Mouse (Mus musculus): ENCODE results near the gene Gas7.

Gas7 gene

GRCm38 (mm10) chr11:67627179-67627578, 171.9 kb downstream of the Gas7 start:
- no peak for DNase-seq (ENCODE audit: low read depth)

DNA sequence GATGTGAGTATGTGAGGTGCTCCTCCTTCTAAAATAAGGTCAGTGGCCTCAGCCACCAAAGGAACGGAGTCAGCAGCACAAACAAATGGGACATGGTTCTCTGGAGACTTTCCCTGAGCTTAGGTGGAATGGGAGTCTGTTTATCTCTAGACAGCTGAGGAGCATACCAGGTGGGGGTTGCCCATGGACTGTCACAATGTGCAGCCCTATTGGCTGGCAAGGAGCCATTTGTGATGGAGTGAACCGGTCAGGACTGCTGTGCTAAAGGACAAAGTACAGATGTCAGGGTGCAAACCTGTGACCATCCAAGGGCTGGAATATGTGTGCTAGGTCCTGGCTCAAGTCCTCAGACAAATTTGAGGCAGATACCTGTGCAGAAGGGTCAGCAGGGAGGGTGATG, 173.3 kb downstream of the Gas7 start:
- no peak for DNase-seq (ENCODE audit: low read depth)

DNA sequence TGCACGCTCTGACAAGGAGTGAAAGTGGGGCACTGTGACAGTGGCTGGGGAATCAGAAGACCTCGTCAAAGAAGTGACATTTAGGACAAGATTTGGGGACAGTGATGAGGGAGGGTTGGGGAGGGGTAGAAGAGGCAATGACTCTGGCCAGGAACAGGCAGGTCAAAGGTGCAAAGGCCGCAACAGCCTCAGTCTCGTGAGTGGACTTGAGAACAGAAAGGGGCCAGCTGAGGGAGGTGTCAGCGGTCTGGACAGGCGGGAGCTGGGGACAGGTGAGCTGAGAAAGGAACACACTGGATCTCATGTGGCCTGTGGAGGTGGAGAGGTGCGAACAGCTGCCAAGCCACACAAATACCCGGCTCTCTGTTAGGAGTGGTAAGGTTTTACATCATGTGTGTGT, 177.7 kb downstream of the Gas7 start:
- no peak for DNase-seq (ENCODE audit: low read depth)

- no peak for DNase-seq (ENCODE audit: low read depth)
Observed at GRCm38 (mm10) chr11:67633620-67634229, 178.5 kb downstream of the Gas7 start.

DNA sequence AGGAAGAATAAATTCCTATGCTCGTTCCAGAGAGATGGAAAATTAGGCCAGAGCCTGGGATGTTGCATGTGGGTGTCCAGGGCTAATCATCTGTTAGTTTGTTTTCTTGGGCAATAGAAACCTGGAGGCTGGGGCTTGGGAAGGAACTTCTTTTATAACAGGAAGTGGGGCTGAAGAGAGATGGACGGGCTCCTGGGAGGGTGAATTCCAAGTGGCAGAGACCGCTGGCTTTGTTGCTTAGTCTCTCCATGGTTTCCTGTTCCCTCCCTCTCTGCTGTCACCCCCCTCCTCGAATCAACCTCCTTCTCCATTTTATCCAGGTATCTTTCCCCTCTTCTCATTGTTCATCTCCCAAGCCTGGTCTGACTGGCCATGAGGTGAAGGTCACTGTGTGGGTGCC, 181.0 kb downstream of the Gas7 start:
- no peak for DNase-seq (ENCODE audit: low read depth)

DNA sequence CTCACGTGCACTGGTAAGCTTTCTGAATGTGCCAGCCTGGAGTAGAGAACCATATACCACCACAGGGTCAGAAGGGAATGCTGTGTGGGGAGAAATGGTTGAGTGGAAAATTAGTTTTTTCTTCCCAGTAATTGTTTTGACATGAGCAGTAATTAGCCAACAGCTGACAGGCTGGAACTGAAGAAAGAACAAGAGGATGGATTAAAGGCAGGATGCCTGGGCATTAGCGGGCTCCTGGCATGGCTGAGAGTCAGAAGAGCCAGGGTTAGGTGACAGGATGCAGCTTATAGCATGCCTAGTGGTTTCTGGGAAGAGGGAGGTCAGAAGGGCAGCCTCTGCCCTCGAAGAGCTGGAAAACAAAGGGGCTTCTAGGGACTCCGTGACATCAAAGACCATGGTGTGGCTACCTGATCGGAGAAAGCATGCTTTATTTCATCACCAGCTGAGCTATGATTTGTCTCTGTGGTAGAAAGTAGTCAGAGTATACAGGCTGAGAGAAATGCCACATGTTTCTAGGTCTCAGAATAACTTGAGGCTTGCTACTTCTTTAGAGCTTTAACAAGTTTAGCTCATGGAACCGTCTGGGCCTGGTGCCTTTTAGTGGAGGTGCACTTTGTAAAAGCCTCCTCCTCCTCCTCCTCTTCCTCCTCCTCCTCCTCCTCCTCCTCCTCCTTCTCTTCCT, 181.8 kb downstream of the Gas7 start:
- DNase-seq (ENCODE audit: low read depth), result no peak

DNA sequence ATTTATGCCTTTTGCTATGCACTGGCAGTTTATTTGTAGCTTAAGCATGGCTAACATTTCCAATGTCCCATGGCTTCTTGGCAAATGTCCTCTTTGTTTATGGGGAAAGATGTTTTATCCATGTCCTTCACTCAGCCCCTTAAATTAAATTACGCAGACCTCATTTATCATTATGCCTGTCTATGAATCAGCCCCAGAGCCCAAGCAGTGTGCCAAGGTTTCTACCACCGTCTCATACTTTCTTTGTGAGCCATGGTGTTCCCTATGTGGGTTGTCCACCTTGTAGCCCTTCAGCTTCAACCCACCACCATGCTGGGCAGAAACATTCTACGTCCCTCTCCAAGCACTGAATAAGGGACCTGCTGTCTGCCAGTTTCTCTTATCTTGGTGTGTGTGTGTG, 183.2 kb downstream of the Gas7 start:
- no peak for DNase-seq (ENCODE audit: low read depth)

GRCm38 (mm10) chr11:67640299-67640698, 185.1 kb downstream of the Gas7 start:
- no peak for DNase-seq (ENCODE audit: low read depth)

GRCm38 (mm10) chr11:67642421-67642820, 187.2 kb downstream of the Gas7 start:
- no peak for DNase-seq (ENCODE audit: low read depth)

GRCm38 (mm10) chr11:67642835-67643234, 187.6 kb downstream of the Gas7 start:
- no peak for DNase-seq (ENCODE audit: low read depth)

DNA sequence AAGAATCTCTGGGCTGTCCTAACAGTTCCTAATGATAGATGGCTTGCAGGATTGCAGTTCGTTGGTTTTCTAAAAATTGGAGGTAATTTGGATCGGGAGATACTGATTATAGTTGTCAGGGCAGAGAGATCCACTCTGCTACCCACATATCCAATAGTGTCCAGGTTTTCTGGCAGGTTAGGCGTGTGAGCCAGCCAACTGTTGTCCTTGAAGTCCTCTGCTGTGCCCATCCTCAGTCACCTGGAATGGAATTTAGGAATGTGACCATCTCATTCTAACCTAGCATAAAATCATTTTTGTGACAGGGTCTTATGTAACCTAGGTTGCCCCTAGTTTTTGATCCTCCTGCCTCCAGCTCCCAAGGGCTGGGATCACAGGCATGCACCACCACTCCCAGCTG, 188.2 kb downstream of the Gas7 start:
- no peak for DNase-seq (ENCODE audit: low read depth)

DNA sequence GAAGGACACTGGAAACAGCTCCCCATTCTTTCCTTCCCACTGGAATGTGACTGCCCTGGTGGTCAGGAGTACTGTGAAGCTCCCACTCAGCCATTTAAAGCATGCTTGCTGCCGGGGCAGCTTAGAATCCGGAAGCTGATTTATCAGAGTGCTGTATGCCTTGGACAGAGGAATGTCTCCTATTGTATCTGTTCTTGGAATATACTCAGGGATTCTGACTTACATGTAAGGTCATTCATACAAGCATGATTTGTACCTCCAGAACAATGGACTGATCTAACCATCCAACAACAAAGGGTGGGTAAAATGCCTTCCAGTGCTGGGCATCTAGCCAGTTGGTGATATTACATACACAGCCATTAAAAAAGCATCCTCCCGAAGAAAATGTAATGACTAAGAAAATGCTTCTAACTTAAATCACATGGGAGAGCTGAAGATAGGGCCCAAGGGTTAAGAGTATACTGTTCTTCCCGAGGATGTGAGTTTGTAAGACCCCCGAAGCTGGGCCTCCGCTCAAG, 189.5 kb downstream of the Gas7 start:
- DNase-seq (ENCODE audit: low read depth), result no peak

DNA sequence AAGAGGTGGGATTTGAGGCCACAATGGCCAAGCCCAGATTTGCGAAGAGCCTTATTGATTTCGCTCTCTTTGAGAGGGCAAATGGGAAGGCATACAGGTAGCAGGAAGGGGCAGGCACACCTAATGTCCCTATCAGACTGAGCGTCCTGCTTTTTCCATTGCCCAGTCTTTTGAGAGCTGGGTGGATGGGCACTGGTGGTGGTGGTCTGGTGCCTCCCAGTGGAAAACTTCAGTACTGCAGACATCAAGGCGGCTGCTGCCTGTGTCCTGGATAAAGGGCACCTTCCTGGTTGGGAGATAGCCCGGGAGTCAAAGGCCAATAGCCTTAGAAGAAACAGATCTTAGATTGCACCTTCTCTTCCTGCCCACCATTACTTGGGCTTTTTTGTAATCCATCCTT, 192.5 kb downstream of the Gas7 start:
- no peak for DNase-seq (ENCODE audit: low read depth)

GRCm38 (mm10) chr11:67648651-67649407, 193.6 kb downstream of the Gas7 start:
- no peak for DNase-seq (ENCODE audit: low read depth)

DNA sequence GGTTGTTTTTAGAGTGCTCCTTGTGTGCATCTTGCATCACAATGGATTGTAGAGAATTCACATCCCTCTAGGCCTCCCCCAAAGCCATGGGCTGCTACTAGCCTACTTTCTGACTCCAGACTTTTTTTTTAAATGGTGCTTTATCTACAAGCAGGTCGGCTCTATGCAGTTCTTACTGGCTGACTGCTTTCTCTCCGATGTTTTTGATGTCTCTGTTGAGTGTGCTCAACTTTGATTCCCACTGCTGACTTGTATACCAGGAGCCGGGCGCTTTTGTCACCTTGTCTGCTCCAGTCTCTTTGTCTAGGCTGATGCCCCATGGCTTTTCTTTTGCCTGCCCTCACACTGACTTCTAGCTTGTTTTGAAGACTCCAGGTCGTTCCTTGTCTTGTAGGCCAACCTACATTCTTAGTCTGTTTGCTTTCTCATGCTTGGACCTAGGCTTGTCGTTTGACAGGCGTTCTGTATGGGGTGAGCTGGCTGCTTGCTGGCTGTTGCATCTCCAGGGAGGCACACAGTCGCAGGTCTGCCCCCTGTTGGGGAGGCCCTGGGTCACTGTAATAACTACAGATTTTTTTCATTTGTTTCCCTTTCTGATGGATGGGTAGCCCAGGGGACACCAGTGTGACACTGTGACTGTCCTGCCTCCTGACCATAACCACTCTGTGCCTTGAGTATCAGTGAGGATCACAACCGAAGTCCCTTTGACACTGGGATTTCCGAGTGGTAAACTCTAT, 194.9 kb downstream of the Gas7 start:
- DNase-seq (ENCODE audit: low read depth), result no peak

DNA sequence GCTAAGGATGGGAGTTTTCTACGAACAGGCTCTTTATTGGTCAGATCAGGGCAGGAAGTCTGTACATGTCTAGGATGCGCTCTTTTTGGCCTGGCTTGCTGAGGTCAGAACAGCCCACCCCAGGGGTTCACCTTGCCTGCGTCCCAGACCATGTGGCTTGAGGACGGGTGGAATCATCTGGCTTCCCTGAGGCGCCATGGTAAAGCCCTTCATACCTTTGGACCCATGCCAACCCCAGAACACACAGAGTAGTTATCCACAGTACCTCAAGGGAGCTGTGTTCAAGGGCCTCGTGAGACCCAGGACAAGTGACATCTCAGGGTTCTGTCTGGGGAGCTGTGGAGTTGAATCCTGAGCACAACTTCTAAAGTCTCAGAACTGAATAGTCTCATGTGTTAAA, 196.5 kb downstream of the Gas7 start:
- no peak for DNase-seq (ENCODE audit: low read depth)

DNA sequence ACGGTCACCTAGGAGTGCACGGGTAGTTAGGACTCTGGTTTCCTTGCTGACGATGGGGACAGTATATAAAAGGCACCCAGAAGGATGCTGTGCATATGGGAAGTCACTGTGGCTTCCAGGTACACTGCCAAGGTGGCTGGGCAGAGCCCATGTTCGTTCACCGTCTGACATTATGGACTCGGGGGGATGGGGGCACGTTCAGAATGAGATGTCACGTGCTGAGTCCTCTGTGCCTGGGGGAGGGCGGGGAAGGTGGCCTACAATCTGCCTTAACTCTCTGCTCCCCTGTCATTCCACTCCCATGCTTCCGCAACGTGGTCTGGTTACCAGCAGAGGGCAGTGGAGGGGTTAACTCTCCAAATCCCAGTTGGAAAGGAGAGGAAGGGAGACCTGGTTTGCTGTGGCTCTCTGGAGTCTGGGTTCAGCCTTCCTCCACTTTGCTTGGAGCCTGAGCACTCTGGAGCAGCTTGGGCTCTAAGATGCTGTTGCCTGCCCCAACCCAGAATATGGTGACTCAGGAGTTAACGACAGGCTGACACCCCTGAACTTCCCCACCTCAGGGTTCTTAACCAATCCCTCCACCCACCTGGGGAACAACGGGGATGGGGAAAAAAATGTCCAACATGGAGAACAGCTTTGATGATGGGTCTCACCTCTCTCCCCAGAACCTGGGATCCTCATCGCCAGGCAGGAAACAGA, 197.1 kb downstream of the Gas7 start:
- DNase-seq (ENCODE audit: low read depth), result no peak

- DNase-seq (ENCODE audit: low read depth), result no peak
Observed at GRCm38 (mm10) chr11:67652893-67653255, 197.6 kb downstream of the Gas7 start.

DNA sequence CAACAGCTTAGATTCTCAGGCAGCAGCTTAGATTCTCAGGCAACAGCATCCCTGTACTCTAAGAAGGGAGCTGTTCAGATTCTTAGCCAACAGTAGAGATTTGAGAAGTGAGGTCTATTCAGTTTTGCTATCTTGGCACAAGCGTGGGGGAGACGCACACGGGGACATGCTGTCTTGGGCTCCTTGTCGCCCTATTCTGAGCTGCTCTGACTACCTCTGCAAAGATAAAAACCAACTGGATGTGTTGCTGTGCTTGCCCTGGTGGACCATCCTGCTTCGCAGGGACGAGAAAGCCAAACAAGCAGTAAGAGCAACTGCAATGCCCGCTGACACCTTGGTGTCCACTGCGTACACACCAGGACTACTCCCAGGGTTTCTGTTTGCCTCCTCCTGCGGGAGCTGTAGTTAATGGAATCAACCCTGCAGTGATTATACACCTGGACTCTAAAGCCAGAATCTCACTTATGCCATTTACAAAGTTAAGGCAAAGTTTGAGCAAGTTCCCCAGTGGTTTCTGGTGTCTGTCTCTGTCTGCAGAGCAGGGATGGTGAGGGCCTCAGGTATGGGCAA, 198.4 kb downstream of the Gas7 start:
- DNase-seq (ENCODE audit: low read depth), result no peak

GRCm38 (mm10) chr11:67654514-67654913, 199.3 kb downstream of the Gas7 start:
- no peak for DNase-seq (ENCODE audit: low read depth)

- no peak for DNase-seq (ENCODE audit: low read depth)
Observed at GRCm38 (mm10) chr11:67655236-67655959, 200.2 kb downstream of the Gas7 start.
